Mouse (Mus musculus) lung, embryonic 16.5 days (tissue): ENCODE data around the gene Coq8a. TPM values are rescaled to one million over a fixed set of nuclear protein-coding genes. Genes with fewer than 3 reads are reported as not detected.

Experiments
- ATAC-seq: fragments of 200-750 bp; cut with Nextera tagmentation; 2 replicates; pipeline ENCODE4 v1.8.0; 2017; ENCODE audit warnings: low read depth, mild to moderate bottlenecking, moderate library complexity
- H3K27ac ChIP-seq: fragments of 300-500 bp; sonication (generic); 2 replicates; pipeline ENCODE4 v1.5.1; 2014; ENCODE audit warnings: mild to moderate bottlenecking, control low read depth, low read length
- H3K27me3 ChIP-seq: fragments of 300-500 bp; sonication (generic); 2 replicates; pipeline ENCODE4 v1.6.1; 2014; ENCODE audit warnings: low read depth, low read length, mixed read lengths; ENCODE audit not compliant: control insufficient read depth, insufficient read depth
- H3K36me3 ChIP-seq: fragments of 300-500 bp; sonication (generic); 2 replicates; pipeline ENCODE4 v1.6.1; 2014; ENCODE audit warnings: low read length; ENCODE audit not compliant: control insufficient read depth, insufficient read depth
- H3K4me1 ChIP-seq: fragments of 300-500 bp; sonication (generic); replicated peaks from 2 replicates; pipeline ENCODE4 v1.6.1; 2014; ENCODE audit warnings: low read length, mixed read lengths; ENCODE audit not compliant: control insufficient read depth, insufficient read depth
- H3K4me2 ChIP-seq: fragments of 300-500 bp; sonication (generic); 2 replicates; pipeline ENCODE4 v1.6.1; 2014; ENCODE audit warnings: low read depth, low read length, control low read depth
- H3K4me3 ChIP-seq: fragments of 300-500 bp; sonication (generic); 2 replicates; pipeline ENCODE4 v1.5.1; 2014; ENCODE audit warnings: mild to moderate bottlenecking, low read length, control low read depth
- H3K9ac ChIP-seq: fragments of 300-500 bp; sonication (generic); 2 replicates; pipeline ENCODE4 v1.6.1; 2014; ENCODE audit warnings: low read length, control low read depth
- H3K9me3 ChIP-seq: fragments of 300-500 bp; sonication (generic); 2 replicates; pipeline ENCODE4 v1.6.1; 2016; ENCODE audit warnings: low read length; ENCODE audit not compliant: control insufficient read depth
- WGBS: fragments of 180-500 bp; shearing (Covaris S2); extraction: QIAGEN DNeasy Blood & Tissue Kit; methylation state at CpG from one replicate; pipeline ENCODE4 v1.1.7; 2014; 5-methylcytosine and 5-hydroxymethylcytosine counted together
- polyA plus RNA-seq: library from polyadenylated mRNA; unstranded; fragments of >200 nt; fragmentation: Nextera tagmentation; extraction: Ambion mirVana; gene quantifications from 2 replicates; pipeline ENCODE4 v1.2.1, GENCODE M21; 2015

Gene Coq8a
- polyA plus RNA-seq, 1 experiment from 2014 or later = 11.2 TPM

GRCm38 (mm10) chr1:180172600-180172999, 26.8 kb downstream of the Coq8a start:
- Histone ChIP-seq H3K4me1 (no peaks in the 10 kb centered on the region), H3K27me3 (no peaks in the 10 kb centered on the region), H3K9me3 (no peaks in the 10 kb centered on the region), H3K4me3 (no peak overlapping the region), H3K9ac (no peak overlapping the region), H3K4me2 (no peak overlapping the region), H3K27ac (no peak overlapping the region), H3K36me3 (no peaks in the 10 kb centered on the region)
- no peak for ATAC-seq
- 71% methylated on average over 4 of the region's 4 CpGs for WGBS

- no peak for ATAC-seq
- H3K36me3 ChIP-seq = no peaks in the 10 kb centered on the region
- WGBS = 87% methylated on average over 2 of the region's 2 CpGs
- no peak overlapping the region for H3K27ac ChIP-seq
- no peak overlapping the region for H3K4me3 ChIP-seq
- no peaks in the 10 kb centered on the region for H3K9me3 ChIP-seq
- no peak overlapping the region for H3K4me2 ChIP-seq
- no peak overlapping the region for H3K9ac ChIP-seq
- H3K4me1 ChIP-seq = no peaks in the 10 kb centered on the region
- H3K27me3 ChIP-seq = no peaks in the 10 kb centered on the region
These were observed 27.5 kb downstream of the Coq8a start for GRCm38 (mm10) chr1:180171883-180172282.

- H3K9me3 ChIP-seq = no peaks in the 10 kb centered on the region
- no peak for ATAC-seq
- no peak overlapping the region for H3K4me2 ChIP-seq
- 69% methylated on average over 8 of the region's 8 CpGs for whole genome bisulfite sequencing
- H3K4me3 ChIP-seq = no peak overlapping the region
- H3K36me3 ChIP-seq = no peaks in the 10 kb centered on the region; the same call in 1 of the 2 replicates
- no peak overlapping the region for H3K27ac ChIP-seq
- no peaks in the 10 kb centered on the region for H3K4me1 ChIP-seq
- no peaks in the 10 kb centered on the region for H3K27me3 ChIP-seq
- no peak overlapping the region for H3K9ac ChIP-seq
These were observed 29.3 kb downstream of the Coq8a start for GRCm38 (mm10) chr1:180170071-180170470.

- no peaks in the 10 kb centered on the region for H3K27me3 ChIP-seq
- H3K27ac ChIP-seq = no peak overlapping the region
- no peaks in the 10 kb centered on the region; the same call in 1 of the 2 replicates for H3K36me3 ChIP-seq
- WGBS = 85% methylated on average over 7 of the region's 7 CpGs
- no peak overlapping the region for H3K9ac ChIP-seq
- H3K4me2 ChIP-seq = no peak overlapping the region
- no peaks in the 10 kb centered on the region for H3K4me1 ChIP-seq
- H3K4me3 ChIP-seq = no peak overlapping the region
- no peaks in the 10 kb centered on the region for H3K9me3 ChIP-seq
- no peak for ATAC-seq
These were observed 30.2 kb downstream of the Coq8a start for GRCm38 (mm10) chr1:180169161-180169560.

- no peak for ATAC-seq
- H3K9me3 ChIP-seq = no peaks in the 10 kb centered on the region
- H3K27ac ChIP-seq = no peak overlapping the region
- WGBS = 93% methylated on average over 6 of the region's 6 CpGs
- H3K36me3 ChIP-seq = no peaks in the 10 kb centered on the region; the same call in 1 of the 2 replicates
- no peak overlapping the region for H3K9ac ChIP-seq
- no peaks in the 10 kb centered on the region for H3K4me1 ChIP-seq
- H3K27me3 ChIP-seq = no peaks in the 10 kb centered on the region
- no peak overlapping the region for H3K4me3 ChIP-seq
- no peak overlapping the region for H3K4me2 ChIP-seq
These were observed 31.1 kb downstream of the Coq8a start for GRCm38 (mm10) chr1:180168294-180168693.

GRCm38 (mm10) chr1:180166533-180166932, 32.9 kb downstream of the Coq8a start:
- no peak overlapping the region for H3K27ac ChIP-seq
- H3K4me3 ChIP-seq = no peak overlapping the region
- H3K4me1 ChIP-seq = no peaks in the 10 kb centered on the region
- H3K4me2 ChIP-seq = no peak overlapping the region
- no peaks in the 10 kb centered on the region for H3K9me3 ChIP-seq
- H3K36me3 ChIP-seq = peaks cover 7% of the 10 kb centered on the region
- no peaks in the 10 kb centered on the region for H3K27me3 ChIP-seq
- ATAC-seq = no peak
- WGBS = 88% methylated on average over 5 of the region's 5 CpGs
- no peak overlapping the region for H3K9ac ChIP-seq

GRCm38 (mm10) chr1:180162986-180163385, 36.4 kb downstream of the Coq8a start:
- no peaks in the 10 kb centered on the region for H3K9me3 ChIP-seq
- peaks cover 7% of the 10 kb centered on the region for H3K36me3 ChIP-seq
- no peak overlapping the region for H3K27ac ChIP-seq
- H3K4me1 ChIP-seq = no peaks in the 10 kb centered on the region
- H3K9ac ChIP-seq = no peak overlapping the region
- no peaks in the 10 kb centered on the region for H3K27me3 ChIP-seq
- WGBS = 75% methylated on average over 7 of the region's 7 CpGs
- H3K4me2 ChIP-seq = no peak overlapping the region
- ATAC-seq = no peak
- H3K4me3 ChIP-seq = no peak overlapping the region

GRCm38 (mm10) chr1:180161566-180162355, 37.6 kb downstream of the Coq8a start:
- no peak for ATAC-seq
- WGBS = 80% methylated on average over 20 of the region's 20 CpGs
- no peaks in the 10 kb centered on the region for H3K27me3 ChIP-seq
- H3K9me3 ChIP-seq = no peaks in the 10 kb centered on the region
- H3K4me2 ChIP-seq = no peak overlapping the region
- H3K27ac ChIP-seq = no peak overlapping the region
- no peak overlapping the region for H3K9ac ChIP-seq
- peaks cover 7% of the 10 kb centered on the region for H3K36me3 ChIP-seq
- H3K4me3 ChIP-seq = no peak overlapping the region
- no peaks in the 10 kb centered on the region for H3K4me1 ChIP-seq

- no peak overlapping the region for H3K9ac ChIP-seq
- WGBS = 85% methylated on average over 3 of the region's 3 CpGs
- no peak for ATAC-seq
- H3K27ac ChIP-seq = no peak overlapping the region
- H3K4me2 ChIP-seq = no peak overlapping the region
- H3K4me1 ChIP-seq = no peaks in the 10 kb centered on the region
- H3K27me3 ChIP-seq = no peaks in the 10 kb centered on the region
- peaks cover 7% of the 10 kb centered on the region for H3K36me3 ChIP-seq
- H3K9me3 ChIP-seq = no peaks in the 10 kb centered on the region
- H3K4me3 ChIP-seq = no peak overlapping the region
These were observed 38.2 kb downstream of the Coq8a start for GRCm38 (mm10) chr1:180161160-180161559.
